Mouse (Mus musculus) lung, embryonic 14.5 days (tissue): ENCODE measurements at regions not wholly inside any gene's neighbourhood (a gene's known extent, or its start where the extent isn't known, plus 50 kb on each side); places are given as distances from the start of the nearest gene placed in this dataset.

ENCODE experiments used
- ATAC-seq: fragments of 200-750 bp; cut with Nextera tagmentation; 2 replicates; pipeline ENCODE4 v1.8.0; 2017; ENCODE audit warnings: mild to moderate bottlenecking, moderate TSS enrichment, moderate library complexity; ENCODE audit not compliant: insufficient read depth
- DNase-seq: peaks from one replicate; pipeline ENCODE4 v3.0.0-alpha.2; 2015
- H3K27ac ChIP-seq: fragments of 300-500 bp; sonication (generic); 2 replicates; pipeline ENCODE4 v1.5.1; 2014; ENCODE audit warnings: low read depth, mild to moderate bottlenecking, moderate library complexity
- H3K27me3 ChIP-seq: fragments of 300-500 bp; sonication (generic); 2 replicates; pipeline ENCODE4 v1.6.1; 2014; ENCODE audit warnings: low read length, control low read depth; ENCODE audit not compliant: insufficient read depth
- H3K36me3 ChIP-seq: fragments of 300-500 bp; sonication (generic); 2 replicates; pipeline ENCODE4 v1.6.1; 2014; ENCODE audit warnings: control low read depth; ENCODE audit not compliant: insufficient read depth
- H3K4me1 ChIP-seq: fragments of 300-500 bp; sonication (generic); 2 replicates; pipeline ENCODE4 v1.6.1; 2014; ENCODE audit warnings: antibody characterized with exemption, control low read depth; ENCODE audit not compliant: insufficient read depth
- H3K4me2 ChIP-seq: fragments of 300-500 bp; sonication (generic); 2 replicates; pipeline ENCODE4 v1.6.1; 2014; ENCODE audit warnings: mild to moderate bottlenecking
- H3K4me3 ChIP-seq: fragments of 300-500 bp; sonication (generic); 2 replicates; pipeline ENCODE4 v1.5.1; 2014; ENCODE audit warnings: low read depth, low read length
- H3K9ac ChIP-seq: fragments of 300-500 bp; sonication (generic); 2 replicates; pipeline ENCODE4 v1.6.1; 2014
- H3K9me3 ChIP-seq: fragments of 300-500 bp; sonication (generic); 2 replicates; pipeline ENCODE4 v1.6.1; 2016; ENCODE audit warnings: low read depth, low read length, control low read depth
- CTCF ChIP-seq: IDR thresholded peaks from 2 replicates; pipeline ENCODE4 v1.5.1; 2016; ENCODE audit warnings: antibody characterized with exemption, low read depth
- WGBS: fragments of 180-500 bp; shearing (Covaris S2); extraction: QIAGEN DNeasy Blood & Tissue Kit; methylation state at CpG from one replicate; pipeline ENCODE4 v1.1.7; 2014; 5-methylcytosine and 5-hydroxymethylcytosine counted together

GRCm38 (mm10) chr2:55892821-55893535 lies 457.2 kb downstream of the Kcnj3 start:
- no peaks in the 10 kb centered on the region for H3K36me3 ChIP-seq
- H3K27ac ChIP-seq = no peak overlapping the region
- no peak for TF ChIP-seq CTCF
- 36% methylated on average over 1 of the region's 1 CpGs for WGBS
- no peaks in the 10 kb centered on the region for H3K4me1 ChIP-seq
- no peaks in the 10 kb centered on the region for H3K27me3 ChIP-seq
- DNase-seq = no peak
- H3K9ac ChIP-seq = no peak overlapping the region
- H3K9me3 ChIP-seq = no peaks in the 10 kb centered on the region
- H3K4me3 ChIP-seq = no peak overlapping the region
- no peak for ATAC-seq
- H3K4me2 ChIP-seq = no peak overlapping the region

GRCm38 (mm10) chr2:55920294-55920693 lies 484.5 kb downstream of the Kcnj3 start:
- Histone ChIP-seq H3K4me2 (no peak overlapping the region), H3K9ac (no peak overlapping the region), H3K36me3 (no peaks in the 10 kb centered on the region), H3K27me3 (no peaks in the 10 kb centered on the region), H3K4me1 (no peaks in the 10 kb centered on the region), H3K27ac (no peak overlapping the region), H3K4me3 (no peak overlapping the region), H3K9me3 (no peaks in the 10 kb centered on the region)
- no peak for ATAC-seq
- 67% methylated on average over 1 of the region's 1 CpGs for WGBS
- DNase-seq = peak; percentile 48
- TF ChIP-seq CTCF = peak; percentile 32
